Mouse (Mus musculus) heart, postnatal 10 days (tissue): ENCODE measurements around the gene Ramp3. TPM values are rescaled to one million over a fixed set of nuclear protein-coding genes. Genes with fewer than 3 reads are reported as not detected.
"Not testable (repeated sequence)": the region's sequence is repeated elsewhere in the genome, so short reads cannot be mapped to it uniquely, and the experiment has no call there.

ENCODE experiments used
- DNase-seq, 2 experiments: peaks; one replicate each; pipeline ENCODE4 v3.0.0; 2021
- intact Hi-C: fragments of 180-260 bp; cut with DNase I; formaldehyde crosslinking; loops from one replicate; pipeline ENCODE4 v1.15.1; 2025
- total RNA-seq, 2 experiments: library from RNA; stranded (reverse); gene quantifications; 2 replicates each; pipeline ENCODE4 v1.2.3; 2021

Gene Ramp3
- total RNA-seq, result 1 to 10 TPM; 4.7 to 5.4 TPM

GRCm38 (mm10) chr11:6658271-6658670 is at the start of gene Ramp3:
Gene Ramp3 (plus strand): TSS chr11:6658521.
- DNase-seq, result peak in 1 of 2 experiments; percentile 23
- intact Hi-C loops, result loop anchor here (5.0 to 10.0 kb wide), 2 partner anchors 49 to 1747 kb away; no protein-coding TSS in a partner anchor

DNA sequence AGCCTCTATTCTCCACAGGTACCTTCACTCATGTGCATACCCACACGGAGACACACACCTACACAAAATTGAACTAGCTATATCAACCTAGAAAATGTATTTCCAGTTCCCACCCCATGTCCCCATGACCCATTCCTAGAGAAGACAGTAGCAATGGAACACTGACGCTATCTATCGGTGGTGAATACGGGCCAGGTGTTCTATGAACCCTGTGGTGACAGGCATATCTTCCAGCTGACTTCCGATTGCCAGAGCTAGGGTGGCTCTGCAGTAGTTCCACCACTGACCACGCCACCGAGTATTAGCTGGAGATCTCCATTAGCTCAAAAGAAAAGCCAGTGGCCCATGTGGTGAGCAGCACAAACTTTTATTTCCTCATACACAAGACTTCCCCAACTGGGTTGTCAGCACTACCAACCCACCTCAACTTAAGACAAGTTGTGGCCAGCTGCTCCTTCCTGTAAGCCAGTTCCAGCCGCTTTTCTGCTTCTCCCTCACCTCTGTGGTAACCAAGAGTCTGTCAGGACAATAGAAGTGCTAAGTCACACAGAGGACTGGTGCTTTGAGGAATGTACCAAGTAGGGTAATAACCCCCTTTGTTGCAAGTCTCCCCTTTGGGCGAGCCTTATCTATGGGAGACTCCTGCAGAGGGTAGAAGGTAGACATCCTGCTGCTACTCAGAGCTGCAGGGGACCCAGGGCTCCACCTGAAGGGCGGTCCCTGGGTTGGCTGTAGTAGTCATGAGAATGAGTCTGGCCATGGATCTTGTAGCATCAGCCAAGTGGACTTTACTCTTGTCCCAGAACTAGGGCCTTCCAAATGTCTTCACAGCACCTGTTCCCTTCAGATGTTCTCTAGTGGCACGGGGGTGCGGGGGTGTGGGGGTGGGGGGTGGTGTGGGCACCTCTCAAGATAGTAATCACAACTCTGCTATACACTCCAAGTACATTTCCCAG is 42.8 kb upstream of the Ramp3 start:
- intact Hi-C loops, result no loop called here

DNA sequence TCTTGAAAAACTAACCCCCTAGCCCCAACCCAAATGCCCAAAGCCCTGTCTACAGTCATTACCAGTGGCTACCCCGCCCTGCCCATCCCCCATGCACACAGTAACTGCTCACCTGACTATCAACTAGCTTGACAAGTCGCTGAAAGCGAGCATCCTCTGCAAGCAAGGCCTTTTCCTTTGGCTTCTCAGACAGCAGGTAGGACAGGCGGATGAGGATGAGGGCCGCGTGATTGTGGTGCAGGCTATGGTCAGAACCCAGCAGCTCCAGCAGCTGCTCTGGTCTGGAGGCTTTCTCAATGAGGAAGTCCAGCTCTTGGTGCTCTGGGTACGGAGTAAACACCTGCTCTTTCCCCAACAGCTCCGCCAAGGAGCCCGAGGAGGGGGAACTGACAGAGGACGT is 34.6 kb upstream of the Ramp3 start:
- intact Hi-C loops, result no loop called here
- DNase-seq, result no peak

More for the DNA sequence above, 42.8 kb upstream of the Ramp3 start:
- DNase-seq, result no peak

- intact Hi-C loops, result loop anchor here (5.0 kb wide), 2 partner anchors 78 to 98 kb away; partner anchors contain the start of gene Ccm2
- peak in 1 of 2 experiments; percentile 31 for DNase-seq
Measured at GRCm38 (mm10) chr11:6624619-6625382, 33.5 kb upstream of the Ramp3 start.

DNA sequence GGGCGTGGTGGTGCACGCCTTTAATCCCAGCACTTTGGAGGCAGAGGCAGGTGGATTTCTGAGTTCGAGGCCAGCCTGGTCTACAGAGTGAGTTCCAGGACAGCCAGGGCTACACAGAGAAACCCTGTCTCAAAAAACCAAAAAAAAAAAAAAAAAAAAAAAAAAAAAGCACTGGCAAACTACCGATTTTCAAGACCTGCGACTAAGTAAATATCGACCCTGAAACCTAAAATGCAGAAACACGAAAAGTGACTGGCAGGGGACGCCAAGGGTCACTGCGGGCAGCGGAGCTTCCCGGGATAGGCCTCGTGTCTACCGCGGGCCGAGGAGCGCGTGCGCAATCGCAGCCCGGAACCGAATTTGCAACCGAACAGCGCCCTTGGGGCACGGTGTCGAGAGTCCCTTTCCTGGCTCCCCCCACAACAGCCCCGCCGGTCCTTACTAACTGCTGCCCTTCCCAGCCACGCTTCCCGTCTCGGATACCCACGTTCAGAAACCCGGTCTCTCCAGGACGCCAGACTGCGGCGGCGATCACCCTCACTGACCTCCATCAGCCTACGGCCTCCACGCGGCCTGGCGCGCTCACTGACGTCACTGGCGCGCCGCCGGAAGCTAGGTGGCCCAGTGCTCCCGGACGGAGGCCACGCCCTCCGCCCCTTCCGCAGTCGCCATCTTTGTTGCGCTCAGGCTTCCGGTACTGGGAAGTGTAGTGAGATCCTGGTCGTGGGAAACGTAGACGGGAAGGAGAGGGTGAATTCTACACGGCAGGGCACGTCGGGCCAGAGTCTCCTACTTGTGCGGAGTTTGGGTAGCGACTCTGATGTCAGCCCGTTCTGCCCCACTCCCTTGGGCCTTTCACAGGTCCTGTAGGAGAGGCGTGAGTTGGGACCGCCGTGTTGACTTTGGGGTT is 32.6 kb upstream of the Ramp3 start, which contains the start of gene Tbrg4:
TSS of gene Tbrg4 (minus strand) at position 590 of the 910 bp plus-strand sequence.
- intact Hi-C loops, result loop anchor here (5.0 kb wide), 2 partner anchors 78 to 98 kb away; partner anchors contain the start of gene Ccm2

DNA sequence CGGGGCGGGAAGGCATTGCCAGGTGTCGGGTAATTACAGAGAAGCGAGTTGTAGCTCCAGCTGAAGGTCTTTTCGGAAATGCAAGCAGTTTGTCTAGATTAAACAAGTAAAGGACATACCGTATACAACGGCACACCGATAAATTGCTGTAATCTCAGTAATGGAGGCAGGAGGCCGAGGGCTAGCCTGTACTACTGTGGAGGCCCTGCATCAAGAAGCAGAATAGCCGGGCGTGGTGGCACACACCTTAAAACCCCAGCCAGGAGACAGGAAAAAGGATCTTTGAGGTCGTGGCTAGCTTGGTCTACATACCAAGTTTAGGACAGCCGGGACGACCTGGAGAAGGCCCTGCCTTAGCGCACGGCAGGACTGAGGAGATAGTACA is 31.9 kb upstream of the Ramp3 start:
- intact Hi-C loops, result loop anchor here (5.0 kb wide), 2 partner anchors 79 to 99 kb away; partner anchors contain the start of gene Ccm2

More for the DNA sequence above, 32.6 kb upstream of the Ramp3 start, which contains the start of gene Tbrg4:
- peak; percentile 94 to 96 for DNase-seq

DNA sequence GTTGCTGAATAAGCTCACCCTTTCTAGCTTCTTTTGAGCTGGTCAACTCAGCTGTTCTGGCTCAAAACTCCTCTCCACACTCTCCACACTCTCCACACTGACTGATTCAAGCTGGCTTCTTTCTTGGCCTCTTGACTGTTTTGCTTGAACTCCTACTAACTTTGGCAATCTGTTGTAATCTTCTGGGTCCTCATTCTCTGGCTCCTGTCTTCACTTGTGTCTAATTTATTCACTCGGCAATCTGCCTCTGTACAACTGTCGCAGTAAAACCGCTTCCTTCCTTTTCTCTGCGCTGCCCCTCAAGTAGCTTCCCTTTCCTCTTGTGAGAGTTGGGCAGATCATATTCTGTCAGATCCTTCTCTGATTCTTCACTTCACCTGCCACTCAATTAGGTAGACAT is 30.6 kb upstream of the Ramp3 start:
- DNase-seq, result peak; percentile 50 to 58
- intact Hi-C loops, result loop anchor here (2.0 to 5.0 kb wide), 3 partner anchors 80 to 161 kb away; partner anchors contain the start of gene Ccm2

More for the DNA sequence above, 31.9 kb upstream of the Ramp3 start:
- DNase-seq, result no peak

- DNase-seq, result peak; percentile 35 to 66
- intact Hi-C loops, result loop anchor here (2.0 to 5.0 kb wide), 3 partner anchors 81 to 162 kb away; partner anchors contain the start of gene Ccm2
Measured at GRCm38 (mm10) chr11:6628568-6628967, 29.8 kb upstream of the Ramp3 start.

GRCm38 (mm10) chr11:6629655-6630054 is 28.7 kb upstream of the Ramp3 start:
- intact Hi-C loops, result loop anchor here (2.0 to 5.0 kb wide), 3 partner anchors 82 to 163 kb away; partner anchors contain the start of gene Ccm2

DNA sequence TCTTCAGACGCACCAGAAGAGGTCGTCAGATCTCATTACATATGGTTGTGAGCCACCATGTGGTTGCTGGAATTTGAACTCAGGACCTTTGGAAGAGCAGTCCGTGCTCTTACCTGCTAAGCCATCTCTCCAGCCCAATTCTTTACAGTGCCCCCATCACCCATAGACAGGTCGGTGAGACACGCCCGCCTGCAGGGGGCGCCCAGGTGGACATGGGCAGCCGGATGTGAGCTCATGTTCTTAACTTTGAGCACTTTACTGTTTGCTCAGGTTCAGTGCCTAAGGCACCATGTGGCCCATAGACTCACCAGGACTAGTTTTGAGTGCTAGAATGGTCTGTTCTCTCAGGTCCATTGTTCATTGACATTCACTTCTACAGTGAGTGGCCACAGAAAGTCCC is 22.2 kb upstream of the Ramp3 start:
- intact Hi-C loops, result no loop called here
- no peak for DNase-seq

More at GRCm38 (mm10) chr11:6629655-6630054, 28.7 kb upstream of the Ramp3 start:
- peak in 1 of 2 experiments; percentile 43 for DNase-seq

DNA sequence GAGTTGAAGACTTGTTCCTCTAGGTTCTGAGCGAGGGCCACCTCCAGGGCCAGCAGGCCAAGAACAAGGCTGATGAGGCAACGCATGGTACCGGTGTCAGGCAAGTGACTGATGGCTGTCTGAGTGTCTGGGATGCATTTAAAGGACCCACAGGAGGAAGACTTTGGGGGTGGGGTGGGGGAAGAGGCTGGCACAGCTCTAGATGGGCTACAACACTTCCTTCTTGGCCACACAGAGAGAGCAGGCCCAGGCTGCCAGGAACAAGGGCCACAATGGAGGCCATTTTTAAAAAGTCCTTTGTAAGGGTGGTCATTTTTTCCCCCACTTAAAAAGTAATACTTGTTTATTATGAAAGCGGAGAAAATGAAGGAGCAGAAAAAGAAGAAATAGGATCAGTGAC is 19.8 kb upstream of the Ramp3 start, which contains the start of gene Wap:
TSS of gene Wap (minus strand) at position 101 of the 400 bp plus-strand sequence.
- intact Hi-C loops, result no loop called here
- no peak for DNase-seq

DNA sequence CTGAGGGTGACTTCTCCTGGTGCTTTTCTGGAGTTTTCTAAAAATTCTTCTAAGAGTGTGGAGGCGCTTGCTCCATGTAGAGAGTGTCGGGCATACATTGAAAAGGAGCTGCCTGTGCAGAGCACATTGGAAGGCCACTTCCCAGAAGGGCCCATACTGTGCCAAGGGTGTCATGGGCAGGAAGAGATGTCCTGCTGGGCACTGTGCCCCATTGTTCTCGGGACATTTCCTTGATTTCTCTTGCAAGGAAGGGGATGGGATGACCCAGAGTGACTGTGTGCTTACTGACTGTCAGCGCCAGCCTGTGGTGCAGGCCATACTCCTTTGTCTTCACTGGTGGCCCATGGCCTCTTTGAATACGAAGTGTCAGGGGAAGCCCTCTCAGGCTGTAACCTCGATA is 19.2 kb upstream of the Ramp3 start:
- DNase-seq, result no peak
- intact Hi-C loops, result no loop called here

GRCm38 (mm10) chr11:6644566-6644965 is 13.8 kb upstream of the Ramp3 start:
- intact Hi-C loops, result no loop called here
- DNase-seq, result no peak

DNA sequence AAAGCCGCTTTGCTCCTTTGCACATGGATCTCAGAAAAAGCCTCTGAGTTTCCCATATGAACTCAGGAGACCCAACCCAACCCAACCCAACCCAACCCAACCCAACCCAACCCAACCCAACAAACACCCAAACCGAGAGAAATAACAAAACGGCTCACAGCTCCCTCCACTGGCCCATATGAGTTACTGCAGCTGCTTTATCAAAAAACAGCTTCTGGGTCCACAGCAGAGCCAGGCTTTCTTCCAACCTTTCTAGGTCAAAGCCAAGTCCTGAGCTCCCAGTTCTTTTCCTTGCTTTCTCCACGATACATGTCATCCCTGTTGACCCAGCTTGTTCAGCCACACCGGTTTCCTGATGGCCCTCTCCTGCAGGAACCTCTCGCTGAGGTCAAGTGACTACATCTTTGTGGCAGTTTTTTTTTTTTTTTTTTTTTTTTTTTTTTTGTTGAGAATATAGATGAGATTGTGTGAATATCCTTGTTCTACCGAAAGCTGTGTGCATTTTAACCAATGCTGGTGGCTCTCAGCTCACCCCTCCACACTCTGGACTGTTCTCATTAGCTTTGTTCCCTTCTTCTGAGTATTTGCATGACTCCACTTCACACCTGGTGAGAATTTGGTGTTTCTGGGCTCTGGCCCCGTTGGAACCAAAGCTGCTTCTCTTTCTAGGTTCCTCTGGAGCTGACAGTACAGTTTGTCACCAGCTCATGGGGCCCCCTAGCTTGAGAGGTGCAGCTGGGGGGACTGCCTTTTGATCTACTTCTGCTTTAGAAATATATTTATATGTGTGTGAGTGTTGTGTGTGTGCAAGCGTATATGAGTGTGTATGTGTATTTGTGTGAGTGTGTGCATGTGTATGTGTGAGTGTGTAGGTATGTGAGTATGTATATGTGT is 10.2 kb upstream of the Ramp3 start:
- no peak for DNase-seq
- intact Hi-C loops, result no loop called here

- intact Hi-C loops, result loop anchor here (10.0 kb wide), 1 partner anchor 1754 kb away; no protein-coding TSS in a partner anchor
- no peak for DNase-seq
Measured at GRCm38 (mm10) chr11:6650519-6650918, 7.8 kb upstream of the Ramp3 start.

- not testable (repeated sequence) for DNase-seq
- intact Hi-C loops, result loop anchor here (10.0 kb wide), 1 partner anchor 1752 kb away; no protein-coding TSS in a partner anchor
Measured at GRCm38 (mm10) chr11:6652978-6653377, 5.3 kb upstream of the Ramp3 start.

- intact Hi-C loops, result loop anchor here (1.0 to 10.0 kb wide), 4 partner anchors 52 to 1750 kb away; no protein-coding TSS in a partner anchor
- DNase-seq, result peak; percentile 84 to 93
Measured at GRCm38 (mm10) chr11:6654903-6655302, 3.4 kb upstream of the Ramp3 start.

GRCm38 (mm10) chr11:6661206-6661605 is 2.9 kb downstream of the Ramp3 start:
- intact Hi-C loops, result no loop called here
- DNase-seq, result no peak
